Mouse (Mus musculus): ENCODE measurements around the gene Tmem150b.
A peak's percentile ranks its signal among the peaks of the same experiment; 100 is the strongest.

DNA sequence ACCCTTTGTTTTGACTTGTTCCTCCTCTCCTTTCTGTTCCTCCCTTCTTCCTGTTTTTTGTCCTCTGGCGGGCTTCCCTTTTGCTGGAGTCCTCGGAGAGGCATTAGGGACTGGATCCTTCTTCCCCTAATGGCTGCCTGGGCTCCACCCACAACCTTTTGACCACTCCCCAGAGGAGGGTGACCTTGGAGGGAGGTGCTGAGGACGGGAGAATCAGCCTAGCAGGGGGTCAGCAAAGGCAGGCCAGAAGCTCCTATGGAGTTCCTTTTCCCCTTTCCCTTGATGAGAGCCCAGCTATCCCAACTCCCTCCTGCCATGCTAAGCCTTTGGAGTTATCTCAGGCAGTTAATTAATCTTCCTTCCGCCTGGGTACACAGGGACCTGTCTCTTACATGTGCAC lies 16.1 kb upstream of the Tmem150b start:
- TF ChIP-seq HCFC1 (IDR thresholded peaks at IDR 0.05; ENCODE audit: low read depth, low read length) (no peak), GABPA (IDR thresholded peaks at IDR 0.05; ENCODE audit: insufficient replicate concordance, low read depth, low read length) (no peak), MEF2A (IDR thresholded peaks at IDR 0.05; ENCODE audit: borderline replicate concordance, low read depth, low read length) (no peak), CTCF (conservative IDR thresholded peaks at IDR 0.05 in 1 of 2, IDR thresholded peaks at IDR 0.05 in 1 of 2; ENCODE audit: low read depth in 2 of 2, low read length in 2 of 2) (no peak), POLR2A (IDR thresholded peaks at IDR 0.05; ENCODE audit: low read depth, low read length) (peak; percentile 55), KAT2A (IDR thresholded peaks at IDR 0.05; ENCODE audit: insufficient replicate concordance, low read length) (no peak), ZNF384 (IDR thresholded peaks at IDR 0.05; ENCODE audit: low read depth, low read length) (no peak), MYC (IDR thresholded peaks at IDR 0.05; ENCODE audit: low read depth, low read length) (no peak), CHD2 (IDR thresholded peaks at IDR 0.05; ENCODE audit: low read length) (no peak), MAFK (IDR thresholded peaks at IDR 0.05; ENCODE audit: insufficient replicate concordance, low read length) (no peak), RCOR1 (conservative IDR thresholded peaks at IDR 0.05; ENCODE audit: low read depth, low read length) (no peak), EP300 (IDR thresholded peaks at IDR 0.05; ENCODE audit: low read length) (no peak)
